Mouse (Mus musculus) heart, postnatal 0 days (tissue): ENCODE data around the gene Eid2.

Source experiments
- CTCF ChIP-seq: IDR thresholded peaks from 2 replicates; pipeline ENCODE4 v1.5.1; 2016; ENCODE audit warnings: antibody characterized with exemption, control low read depth, low read depth
- EP300 ChIP-seq: IDR thresholded peaks from 2 replicates; pipeline ENCODE4 v1.6.1; 2016; ENCODE audit warnings: antibody characterized with exemption, low read depth

GRCm38 (mm10) chr7:28318714-28319113 is 51.0 kb downstream of the Eid2 start:
- no peak for TF ChIP-seq CTCF
- no peak for TF ChIP-seq EP300
